Mouse (Mus musculus): ENCODE measurements around the gene Cyp1a2. TPM values are rescaled to one million over a fixed set of nuclear protein-coding genes. Genes with fewer than 3 reads are reported as not detected.
A peak's percentile ranks its signal among the peaks of the same experiment; 100 is the strongest.
"Not testable (repeated sequence)": the region's sequence is repeated elsewhere in the genome, so short reads cannot be mapped to it uniquely, and the experiment has no call there.

Cyp1a2 gene
- total RNA-seq (2021) = not detected
- long read RNA-seq, experiment 1 = 0 reads
- long read RNA-seq, experiment 2 = 0 reads

- DNase-seq (ENCODE audit: low spot score) = no peak
Measured at GRCm38 (mm10) chr9:57683520-57683919, at the start of gene Cyp1a2. Cyp1a2 (minus strand) TSS chr9:57683703.

DNA sequence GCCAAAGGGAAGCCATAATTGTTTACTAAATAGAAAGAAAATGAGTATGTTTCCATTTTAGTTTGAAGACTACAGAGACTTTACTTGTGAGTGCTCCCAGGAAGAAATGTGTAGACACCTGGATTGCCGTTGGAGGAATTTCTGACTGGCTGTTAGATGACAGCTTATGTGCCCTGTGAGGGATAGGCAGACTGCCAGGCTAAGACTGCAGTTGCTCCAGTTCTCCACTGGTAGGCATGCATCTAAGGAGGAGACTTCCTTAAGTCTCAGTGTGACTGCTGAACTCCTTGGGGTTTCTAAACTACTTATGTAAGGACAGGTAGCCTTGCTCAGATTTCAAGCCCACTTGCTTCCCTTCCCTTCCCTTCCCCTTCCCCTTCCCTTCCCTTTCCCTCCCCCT, 44.8 kb upstream of the Cyp1a2 start:
- no peak for DNase-seq (ENCODE audit: low spot score)

DNA sequence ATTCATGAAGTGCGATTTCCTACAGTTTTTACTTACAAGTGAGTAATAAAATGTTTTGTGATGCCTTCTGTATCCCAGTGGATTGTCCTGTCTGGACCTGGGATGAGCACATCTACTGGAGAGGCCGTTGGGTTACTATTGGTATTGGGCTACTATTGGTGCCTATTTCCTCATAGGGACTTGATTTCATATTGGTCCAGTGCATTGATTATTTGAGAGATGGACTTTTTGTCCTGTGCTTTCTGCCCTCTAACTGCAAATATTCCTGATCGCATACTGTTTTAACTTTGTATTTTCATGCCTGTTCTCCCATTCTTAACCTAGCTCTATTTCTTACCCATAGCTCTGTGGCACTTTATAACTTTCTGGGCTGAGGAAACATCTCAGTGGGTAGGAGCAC, 41.2 kb upstream of the Cyp1a2 start:
- no peak for DNase-seq (ENCODE audit: low spot score)

GRCm38 (mm10) chr9:57723796-57724195, 40.3 kb upstream of the Cyp1a2 start:
- peak; percentile 71 for DNase-seq (ENCODE audit: low spot score)

DNA sequence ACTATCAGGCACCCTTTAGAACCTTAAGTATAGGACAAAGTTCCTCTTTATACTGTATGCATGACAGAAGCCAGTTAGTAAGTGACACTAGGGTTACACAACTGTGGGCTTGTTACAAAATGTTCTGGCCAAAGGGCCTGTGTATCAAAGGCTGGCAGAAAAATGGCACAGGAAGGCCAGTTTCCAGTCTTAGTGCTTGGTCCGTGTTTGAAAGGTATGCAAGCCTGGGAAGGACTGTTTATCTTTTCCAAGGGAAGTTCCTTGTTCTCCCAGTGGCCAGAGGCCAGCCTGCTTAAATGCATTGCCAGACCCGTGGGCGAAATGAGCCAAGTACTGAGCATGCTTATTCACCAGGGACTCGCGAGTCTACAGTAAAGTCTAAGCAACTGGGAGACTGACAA, 39.8 kb upstream of the Cyp1a2 start:
- peak; percentile 86 for DNase-seq (ENCODE audit: low spot score)

- no peak for DNase-seq (ENCODE audit: low spot score)
Measured at GRCm38 (mm10) chr9:57722371-57722770, 38.9 kb upstream of the Cyp1a2 start.

DNA sequence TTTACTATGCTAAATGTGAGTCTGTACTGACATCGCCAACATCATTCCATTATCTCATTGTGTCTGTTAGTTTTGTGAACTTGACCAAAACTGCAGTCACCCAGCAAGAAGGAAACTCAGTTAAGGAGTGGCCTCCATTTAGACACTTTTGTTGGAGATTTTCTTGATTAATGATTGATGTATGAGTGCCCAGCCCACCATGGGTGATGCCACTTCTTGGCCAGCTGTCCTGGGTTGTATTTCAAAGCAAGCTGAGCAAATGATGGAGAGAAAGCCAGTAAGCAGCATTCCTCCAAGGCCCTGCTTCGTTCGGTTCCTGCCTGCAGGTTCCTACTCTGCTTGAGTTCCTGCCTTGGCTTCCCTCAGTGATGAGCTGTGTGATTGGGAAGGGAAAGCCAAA, 37.2 kb upstream of the Cyp1a2 start:
- no peak for DNase-seq (ENCODE audit: low spot score)

DNA sequence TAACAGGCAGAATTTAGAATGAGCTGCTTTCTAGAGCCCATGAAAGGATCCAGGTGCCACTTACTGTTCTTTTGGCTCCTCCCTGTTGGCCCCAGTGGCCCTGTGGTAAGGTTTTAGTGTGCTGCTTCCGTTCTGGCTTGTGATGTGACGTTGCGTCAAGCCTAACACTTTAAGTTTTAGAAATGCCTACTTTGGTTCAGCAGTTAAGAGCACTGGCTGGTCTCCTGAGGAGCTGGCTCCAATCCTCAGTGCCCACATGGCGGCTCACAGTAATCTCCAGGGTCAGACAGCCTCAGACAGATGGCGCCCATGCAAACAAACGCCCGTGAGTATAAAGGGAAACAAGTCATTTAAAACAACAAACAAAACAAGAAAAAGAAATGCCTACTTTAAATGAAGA, 34.9 kb upstream of the Cyp1a2 start:
- no peak for DNase-seq (ENCODE audit: low spot score)

DNA sequence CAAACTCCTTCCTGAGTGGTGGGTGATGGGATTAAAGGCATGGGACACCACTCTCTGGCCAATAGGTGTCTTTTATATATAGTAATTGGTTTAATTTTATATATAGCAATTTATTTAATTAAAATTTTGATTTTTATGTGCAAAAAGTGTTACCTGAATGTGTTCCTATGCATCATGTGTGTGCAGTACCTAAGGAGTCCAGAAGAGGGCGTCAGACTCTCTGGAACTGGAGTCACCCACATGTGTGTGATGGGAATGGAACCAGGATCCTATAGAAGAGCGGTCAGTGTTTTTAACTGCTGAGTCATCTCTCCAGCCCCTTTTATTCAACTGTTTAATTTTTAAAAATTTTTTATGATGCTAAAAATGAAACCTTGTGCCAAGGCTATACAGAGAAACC, 28.7 kb upstream of the Cyp1a2 start:
- no peak for DNase-seq (ENCODE audit: low spot score)

- not testable (repeated sequence) for DNase-seq (ENCODE audit: low spot score)
Measured at GRCm38 (mm10) chr9:57710214-57710613, 26.7 kb upstream of the Cyp1a2 start.

GRCm38 (mm10) chr9:57708720-57709274, 25.3 kb upstream of the Cyp1a2 start:
- no peak for DNase-seq (ENCODE audit: low spot score)

- DNase-seq (ENCODE audit: low spot score) = peak; percentile 90
Measured at GRCm38 (mm10) chr9:57708068-57708719, 24.7 kb upstream of the Cyp1a2 start, which contains the start of gene Edc3. Edc3 (plus strand) TSS chr9:57708540.

DNA sequence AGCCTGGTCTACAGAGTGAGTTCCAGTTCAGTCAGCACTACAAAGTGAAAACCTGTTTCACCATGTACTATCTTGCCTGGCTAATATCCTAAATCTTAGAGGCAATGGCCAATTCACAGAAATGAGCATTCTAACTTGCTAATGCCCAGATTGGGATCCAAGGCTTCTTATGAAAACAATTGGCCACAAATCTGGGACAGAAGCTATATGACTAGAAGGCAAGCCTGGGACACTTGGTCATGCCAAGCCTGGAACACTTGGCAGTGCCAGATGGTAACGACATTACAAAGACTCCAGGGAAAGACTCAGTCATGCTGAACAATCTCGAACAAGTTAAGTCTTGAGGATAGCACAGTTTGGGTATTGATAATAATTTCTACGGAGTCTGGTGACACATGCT, 23.0 kb upstream of the Cyp1a2 start:
- no peak for DNase-seq (ENCODE audit: low spot score)

DNA sequence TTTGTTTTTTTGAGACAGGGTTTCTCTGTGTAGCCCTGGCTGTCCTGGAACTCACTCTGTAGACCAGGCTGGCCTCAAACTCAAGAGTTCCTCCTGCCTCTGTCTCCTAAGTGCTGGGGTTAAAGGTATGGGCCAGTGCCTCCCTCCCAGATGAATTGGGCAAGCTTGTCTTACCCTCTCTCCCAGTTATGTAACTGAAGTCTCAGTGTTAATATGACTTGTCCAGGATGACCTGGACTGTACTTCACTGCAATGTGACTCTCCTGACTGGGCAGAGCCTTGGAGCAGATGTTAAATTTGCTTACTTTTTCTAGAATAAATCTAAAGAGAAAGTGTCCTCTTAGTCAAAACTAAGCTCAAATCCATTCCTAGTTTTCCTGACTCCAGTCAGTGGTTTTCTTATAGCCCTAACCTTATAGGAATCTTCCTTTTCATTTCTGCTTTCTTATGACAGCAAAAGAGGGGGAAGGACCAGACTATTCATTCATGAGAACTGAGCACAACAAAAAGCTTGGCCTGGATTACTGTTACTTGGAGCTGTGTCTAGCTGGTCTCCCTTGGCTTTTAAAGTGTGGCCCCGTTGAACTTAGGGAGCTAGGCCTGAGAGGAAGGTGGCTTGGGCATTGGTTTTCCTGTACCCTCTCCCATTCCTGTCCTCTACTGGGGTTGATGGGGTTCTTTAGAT, 15.1 kb upstream of the Cyp1a2 start:
- no peak for DNase-seq (ENCODE audit: low spot score)

GRCm38 (mm10) chr9:57697380-57697779, 13.9 kb upstream of the Cyp1a2 start:
- DNase-seq (ENCODE audit: low spot score) = no peak

GRCm38 (mm10) chr9:57696380-57697285, 13.1 kb upstream of the Cyp1a2 start:
- peak; percentile 58 for DNase-seq (ENCODE audit: low spot score)

- DNase-seq (ENCODE audit: low spot score) = no peak
Measured at GRCm38 (mm10) chr9:57694108-57694507, 10.6 kb upstream of the Cyp1a2 start.

DNA sequence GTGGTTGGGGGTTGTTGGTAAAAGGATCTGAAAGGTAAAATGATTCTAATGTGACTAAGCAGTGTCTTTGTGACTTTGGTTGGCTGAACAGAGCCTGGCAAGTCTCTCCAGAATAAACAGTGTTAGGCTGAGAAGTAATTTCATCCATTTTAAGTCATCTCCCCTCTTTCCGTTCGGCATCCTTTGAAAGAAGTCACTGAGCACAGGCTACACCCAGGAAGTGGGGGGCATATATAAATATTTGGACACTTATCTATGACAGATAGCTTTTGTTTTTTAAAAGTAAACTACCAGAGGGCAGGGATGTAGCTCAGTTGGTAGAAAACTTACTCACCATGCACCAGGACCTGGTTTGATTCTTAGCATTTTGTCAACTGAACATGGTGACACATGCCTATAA, 5.1 kb upstream of the Cyp1a2 start:
- DNase-seq (ENCODE audit: low spot score) = no peak

- DNase-seq (ENCODE audit: low spot score) = no peak
Measured at GRCm38 (mm10) chr9:57688158-57688557, 4.7 kb upstream of the Cyp1a2 start.

- no peak for DNase-seq (ENCODE audit: low spot score)
Measured at GRCm38 (mm10) chr9:57687751-57688150, 4.2 kb upstream of the Cyp1a2 start, which contains the start of gene Cyp1a1. Cyp1a1 (plus strand) TSS chr9:57687928.

GRCm38 (mm10) chr9:57686011-57686410, 2.5 kb upstream of the Cyp1a2 start:
- DNase-seq (ENCODE audit: low spot score) = no peak

DNA sequence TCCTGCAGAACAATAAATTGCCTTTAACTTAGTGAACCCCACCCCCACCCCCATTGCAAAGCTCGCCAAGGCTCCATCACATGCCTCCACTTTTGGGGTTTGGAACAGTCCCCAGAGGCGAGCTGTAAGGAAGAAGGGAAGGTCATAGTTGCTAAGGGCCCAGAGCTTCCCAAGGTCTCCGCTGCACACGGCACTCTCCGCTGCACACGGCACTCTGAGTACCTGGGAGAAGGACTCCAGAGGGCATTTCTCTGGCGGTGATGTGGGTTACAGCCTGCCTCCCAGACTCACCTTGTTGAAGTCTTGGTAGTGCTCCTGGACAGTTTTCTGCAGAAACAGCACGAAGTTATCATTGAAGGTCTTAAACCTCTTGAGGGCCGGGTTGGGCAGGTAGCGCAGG, 2.1 kb downstream of the Cyp1a2 start:
- no peak for DNase-seq (ENCODE audit: low spot score)
